Mouse (Mus musculus) thymus, adult 2 months (tissue): Measurements from ENCODE around the gene Slc9a9.

ENCODE experiments used
- CTCF ChIP-seq: fragments of 200-500 bp; IDR thresholded peaks from 2 replicates; pipeline ENCODE4 v1.5.1; 2012; ENCODE audit warnings: mild to moderate bottlenecking, control low read depth, low read length, moderate library complexity, borderline replicate concordance; ENCODE audit not compliant: control insufficient read depth, poor library complexity, insufficient read depth; ENCODE audit errors: extremely low read depth
- POLR2A ChIP-seq: fragments of 200-500 bp; IDR thresholded peaks from 2 replicates; pipeline ENCODE4 v1.6.1; 2012; ENCODE audit warnings: mild to moderate bottlenecking, low read length, control low read depth, moderate library complexity; ENCODE audit not compliant: control insufficient read depth, poor library complexity, insufficient read depth; ENCODE audit errors: extremely low read depth

- TF ChIP-seq POLR2A: no peak
- TF ChIP-seq CTCF: no peak
Observed at GRCm38 (mm10) chr9:95150597-95150996, 480.9 kb downstream of the Slc9a9 start.
